Comparison of ENCODE assay signal across 11 mouse cellular contexts in the genomic region with DNA sequence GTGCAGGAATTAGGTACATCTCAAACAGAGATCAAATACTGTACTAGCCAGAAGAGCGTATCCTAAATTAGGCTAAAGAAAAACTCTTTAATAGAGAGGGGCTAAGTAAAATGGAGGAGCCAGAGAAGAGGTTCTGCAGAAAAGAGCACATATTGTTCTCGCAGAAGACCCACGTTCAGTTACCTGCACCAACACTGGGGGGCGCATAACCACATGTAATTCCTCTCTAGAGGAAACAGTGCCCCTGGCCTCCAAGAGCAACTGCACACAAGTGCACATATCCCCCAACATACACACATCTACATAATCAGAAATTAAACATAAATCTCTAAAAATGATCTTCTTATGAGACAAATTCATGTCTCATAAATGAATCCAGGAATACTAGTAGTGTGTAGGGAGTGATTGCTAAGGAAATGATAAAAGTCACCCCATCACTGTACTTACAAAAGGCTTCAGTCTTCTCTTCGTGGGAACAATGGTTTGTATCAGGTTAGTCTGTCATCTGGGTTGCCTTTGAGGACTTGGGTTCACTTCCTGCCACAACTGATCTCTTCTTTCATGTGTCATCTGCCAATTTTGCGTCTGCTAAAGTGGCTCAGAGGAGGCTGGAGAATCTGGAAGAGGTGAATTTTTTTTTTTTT.
DNase-seq lines count a peak whose midpoint lies in the region; ATAC-seq and TF ChIP-seq lines count a peak whose summit lies in the region.
"Had no signal": no experiment of that assay in that cellular context is flagged by ENCODE, and none has a peak within 500 bp of the region (broad histone marks: within the 10 kb centered on the region; RNA-seq: fewer than 3 reads in every experiment).

No protein-coding gene starts in this region.

- DNase-seq in kidney, adult 2 months = no peak
- DNase-seq in kidney, adult 9 months = no peak
- peak; percentile 49 for DNase-seq in R1 (ENCODE audit: low read depth, low spot score)
- no peak for DNase-seq in stomach, postnatal 0 days (ENCODE audit: low spot score)
- no peak for DNase-seq in testis, postnatal 10 days (ENCODE audit: low spot score)
- DNase-seq in urinary bladder, postnatal 36 days (ENCODE audit: low spot score in 2 of 2) = no peak
- DNase-seq: kidney, adult 18-20 months; layer of hippocampus, postnatal 36 days had no signal

- TF ChIP-seq EP300 in stomach, postnatal 0 days (optimal IDR thresholded peaks at IDR 0.05) = no peak

- no peak overlapping the region for H3K27ac ChIP-seq in kidney, adult 2 months (ENCODE audit: insufficient read depth, low read depth, low read length)
- no peak overlapping the region for H3K27ac ChIP-seq in stomach, postnatal 0 days (replicated peaks)
- H3K27ac ChIP-seq: embryonic facial prominence, embryonic 13.5 days had no signal

- H3K9ac ChIP-seq in stomach, postnatal 0 days (ENCODE audit: low read length) = no peak overlapping the region
- H3K9ac ChIP-seq: embryonic facial prominence, embryonic 13.5 days had no signal

- TF ChIP-seq POLR2A in kidney, adult 2 months (IDR thresholded peaks at IDR 0.05; ENCODE audit: low read depth, low read length) = no peak

- H3K27me3 ChIP-seq in kidney, adult 2 months (replicated peaks; ENCODE audit: control insufficient read depth, insufficient read depth, low read length) = no peaks in the 10 kb centered on the region
- no peaks in the 10 kb centered on the region for H3K27me3 ChIP-seq in stomach, postnatal 0 days (ENCODE audit: control insufficient read depth, insufficient read depth, low read length)
- H3K27me3 ChIP-seq: embryonic facial prominence, embryonic 13.5 days had no signal

- 77% methylated on average over 6 of the region's 6 CpGs for WGBS in kidney, adult 2 months
- WGBS in stomach, postnatal 0 days = 74% methylated on average over 6 of the region's 6 CpGs

- H3K36me3 ChIP-seq in kidney, adult 2 months (ENCODE audit: control insufficient read depth, insufficient read depth, low read length) = no peaks in the 10 kb centered on the region
- H3K36me3 ChIP-seq in stomach, postnatal 0 days (ENCODE audit: control insufficient read depth, insufficient read depth, low read length) = no peaks in the 10 kb centered on the region
- H3K36me3 ChIP-seq: embryonic facial prominence, embryonic 13.5 days had no signal

- H3K4me1 ChIP-seq in kidney, adult 2 months (ENCODE audit: control insufficient read depth, insufficient read depth, low read length) = peaks cover 8% of the 10 kb centered on the region; the same call in 1 of the 2 replicates
- no peaks in the 10 kb centered on the region for H3K4me1 ChIP-seq in stomach, postnatal 0 days (replicated peaks; ENCODE audit: control insufficient read depth, insufficient read depth)
- H3K4me1 ChIP-seq: embryonic facial prominence, embryonic 13.5 days had no signal

- ATAC-seq in CD4-positive, CD25-positive, alpha-beta regulatory T cell, adult 4 months = peak; percentile 58
- no peak for ATAC-seq in stomach, postnatal 0 days (ENCODE audit: low FRiP score, low TSS enrichment)
- no peak for ATAC-seq in erythroblast, adult 5-6 weeks (replicated peaks; ENCODE audit: low FRiP score, poor library complexity, severe bottlenecking)

- TF ChIP-seq CTCF in kidney, adult 2 months (conservative IDR thresholded peaks at IDR 0.05; ENCODE audit: insufficient read depth, insufficient read length, low read depth, low read length) = peak; percentile 26; the same call in 1 of the 2 replicates
- peak; percentile 43 for TF ChIP-seq CTCF in stomach, postnatal 0 days (IDR thresholded peaks at IDR 0.05; ENCODE audit: low read depth)

- H3K4me3 ChIP-seq in kidney, adult 2 months (ENCODE audit: insufficient read depth, low read depth, low read length) = no peak overlapping the region
- H3K4me3 ChIP-seq in stomach, postnatal 0 days (ENCODE audit: low read depth, low read length) = no peak overlapping the region
- H3K4me3 ChIP-seq: embryonic facial prominence, embryonic 13.5 days had no signal

- no peak overlapping the region for H3K4me2 ChIP-seq in stomach, postnatal 0 days (replicated peaks; ENCODE audit: low read depth)
- H3K4me2 ChIP-seq: embryonic facial prominence, embryonic 13.5 days had no signal

- H3K9me3 ChIP-seq in stomach, postnatal 0 days (ENCODE audit: control insufficient read depth, low read length) = no peaks in the 10 kb centered on the region
- H3K9me3 ChIP-seq: embryonic facial prominence, embryonic 13.5 days had no signal
